Mouse (Mus musculus) small intestine, adult 2 months (tissue): ENCODE results near the gene Xylt2.

Experiments
- CTCF ChIP-seq: fragments of 200-500 bp; IDR thresholded peaks from 2 replicates; pipeline ENCODE4 v1.5.1; 2012; ENCODE audit warnings: low read depth, mild to moderate bottlenecking, control low read depth, inconsistent platforms, low read length, moderate library complexity, mixed read lengths; ENCODE audit not compliant: insufficient replicate concordance, insufficient read length; ENCODE audit errors: extremely low read depth
- POLR2A ChIP-seq: fragments of 200-500 bp; IDR thresholded peaks from 2 replicates; pipeline ENCODE4 v1.6.1; 2012; ENCODE audit warnings: low read depth, mild to moderate bottlenecking, control low read depth, inconsistent platforms, low read length, moderate library complexity

GRCm38 (mm10) chr11:94681640-94682039 lies 4.3 kb upstream of the Xylt2 start:
- TF ChIP-seq CTCF (no peak), POLR2A (no peak)
